Mouse (Mus musculus) forebrain, embryonic 11.5 days (tissue): ENCODE results near the gene Htra2. TPM values are rescaled to one million over a fixed set of nuclear protein-coding genes. Genes with fewer than 3 reads are reported as not detected.

ENCODE experiments used
- ATAC-seq: fragments of 200-750 bp; cut with Nextera tagmentation; replicated peaks from 2 replicates; pipeline ENCODE4 v1.8.0; 2017; ENCODE audit warnings: moderate TSS enrichment; ENCODE audit not compliant: low FRiP score
- DNase-seq: peaks from one replicate; pipeline ENCODE4 v3.0.0-alpha.2; 2017; ENCODE audit warnings: low spot score
- H3K27ac ChIP-seq: fragments of 300-500 bp; sonication (generic); 2 replicates; pipeline ENCODE4 v1.5.1; 2014; ENCODE audit warnings: low read depth, low read length
- H3K27me3 ChIP-seq: fragments of 300-500 bp; sonication (generic); 2 replicates; pipeline ENCODE4 v1.6.1; 2014; ENCODE audit warnings: mild to moderate bottlenecking, low read length, mixed read lengths; ENCODE audit not compliant: control insufficient read depth, insufficient read depth
- H3K36me3 ChIP-seq: fragments of 300-500 bp; sonication (generic); 2 replicates; pipeline ENCODE4 v1.6.1; 2014; ENCODE audit warnings: mild to moderate bottlenecking, low read length, moderate library complexity, mixed read lengths; ENCODE audit not compliant: control insufficient read depth, insufficient read depth
- H3K4me1 ChIP-seq: fragments of 300-500 bp; sonication (generic); replicated peaks from 2 replicates; pipeline ENCODE4 v1.6.1; 2014; ENCODE audit warnings: low read length, mixed read lengths; ENCODE audit not compliant: control insufficient read depth, insufficient read depth
- H3K4me2 ChIP-seq: fragments of 300-500 bp; sonication (generic); 2 replicates; pipeline ENCODE4 v1.6.1; 2014; ENCODE audit warnings: low read depth, mild to moderate bottlenecking, low read length, moderate library complexity, mixed read lengths; ENCODE audit not compliant: severe bottlenecking
- H3K4me3 ChIP-seq: fragments of 300-500 bp; sonication (generic); 2 replicates; pipeline ENCODE4 v1.5.1; 2014; ENCODE audit warnings: low read depth, low read length
- H3K9ac ChIP-seq: fragments of 300-500 bp; sonication (generic); 2 replicates; pipeline ENCODE4 v1.6.1; 2014; ENCODE audit warnings: low read length
- H3K9me3 ChIP-seq: fragments of 300-500 bp; sonication (generic); 2 replicates; pipeline ENCODE4 v1.6.1; 2016; ENCODE audit warnings: low read length, mixed read lengths; ENCODE audit not compliant: control insufficient read depth
- WGBS: fragments of 180-500 bp; shearing (Covaris S2); extraction: QIAGEN DNeasy Blood & Tissue Kit; methylation state at CpG from one replicate; pipeline ENCODE4 v1.1.7; 2014; 5-methylcytosine and 5-hydroxymethylcytosine counted together
- polyA plus RNA-seq: library from polyadenylated mRNA; unstranded; fragments of >200 nt; fragmentation: Nextera tagmentation; extraction: Ambion mirVana; gene quantifications from 2 replicates; pipeline ENCODE4 v1.2.1, GENCODE M21; 2014

Htra2 gene
- polyA plus RNA-seq, 1 experiment from 2014 or later, result 30.1 TPM

DNA sequence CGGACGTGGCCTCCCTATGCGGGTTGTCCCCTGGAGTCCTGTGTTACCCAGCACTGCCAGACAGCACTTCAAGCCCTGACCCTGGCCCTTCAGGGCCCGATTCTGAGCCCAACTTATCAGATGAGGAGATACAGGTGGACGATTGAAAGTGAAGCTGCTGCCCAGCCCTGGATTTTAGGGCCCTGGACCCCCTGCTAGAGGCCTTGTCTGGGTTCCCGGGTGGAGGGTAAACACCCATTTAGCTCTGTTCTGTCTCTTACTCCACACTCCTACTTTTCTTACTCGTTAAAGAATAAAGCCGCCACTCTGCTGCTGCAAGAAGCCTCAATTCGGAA, 32.8 kb upstream of the Htra2 start:
- 3% methylated on average over 9 of the region's 9 CpGs for WGBS
- H3K9me3 ChIP-seq, result no peaks in the 10 kb centered on the region
- DNase-seq, result no peak
- H3K27ac ChIP-seq, result no peak overlapping the region
- no peak for ATAC-seq
- H3K27me3 ChIP-seq, result peaks cover 61% of the 10 kb centered on the region
- H3K9ac ChIP-seq, result no peak overlapping the region
- no peaks in the 10 kb centered on the region for H3K36me3 ChIP-seq
- 0 out of 2 replicates have a peak overlapping the region, but pooled peaks have one; percentile 24 for H3K4me2 ChIP-seq
- 0 out of 2 replicates have a peak overlapping the region, but pooled peaks have one; percentile 7 for H3K4me3 ChIP-seq
- no peaks in the 10 kb centered on the region for H3K4me1 ChIP-seq

DNA sequence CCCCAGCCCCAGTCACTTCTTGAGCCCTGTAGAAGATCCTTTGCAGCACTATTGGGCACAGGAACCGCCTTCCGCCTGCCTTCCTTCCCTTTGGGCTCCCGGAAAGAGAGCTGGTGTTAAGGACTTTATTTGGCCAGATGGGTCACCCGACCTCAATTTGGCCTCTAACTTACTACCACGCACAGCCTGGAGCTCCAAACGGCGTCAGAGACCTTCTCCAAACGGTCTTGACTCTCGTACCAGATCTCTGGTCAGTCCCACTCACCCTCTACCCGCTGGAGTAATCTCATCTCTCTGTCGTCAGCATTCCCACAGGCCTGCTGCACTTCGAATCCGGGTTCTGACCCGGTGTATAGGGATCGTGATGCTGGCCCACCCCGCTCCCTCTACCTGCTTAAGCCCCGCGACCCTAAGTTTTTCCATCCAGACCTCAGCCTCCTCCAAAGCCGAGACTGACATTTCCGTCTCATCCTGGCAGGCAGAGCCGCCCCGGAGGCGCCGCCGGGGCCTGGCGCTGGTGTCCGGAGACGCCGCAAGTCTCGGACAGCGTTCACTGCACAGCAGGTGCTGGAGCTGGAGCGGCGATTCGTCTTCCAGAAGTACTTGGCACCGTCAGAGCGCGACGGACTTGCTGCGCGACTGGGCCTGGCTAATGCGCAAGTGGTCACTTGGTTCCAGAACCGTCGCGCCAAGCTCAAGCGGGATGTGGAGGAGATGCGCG, 32.3 kb upstream of the Htra2 start:
- WGBS, result 1% methylated on average over 47 of the region's 47 CpGs
- Histone ChIP-seq H3K27ac (no peak overlapping the region), H3K4me1 (no peaks in the 10 kb centered on the region), H3K9me3 (no peaks in the 10 kb centered on the region), H3K9ac (no peak overlapping the region), H3K27me3 (peaks cover 65% of the 10 kb centered on the region), H3K36me3 (no peaks in the 10 kb centered on the region), H3K4me3 (0 out of 2 replicates have a peak overlapping the region, but pooled peaks have one; percentile 7), H3K4me2 (0 out of 2 replicates have a peak overlapping the region, but pooled peaks have one; percentile 24)
- ATAC-seq (no peak), DNase-seq (no peak)

- H3K9me3 ChIP-seq, result no peaks in the 10 kb centered on the region
- no peak within 1 kb of the TSS for H3K9ac ChIP-seq
- H3K4me1 ChIP-seq, result no peaks in the 10 kb centered on the region
- peak within 1 kb of the TSS; percentile 0; the same call in 1 of the 2 replicates for H3K4me3 ChIP-seq
- WGBS, result 2% methylated on average over 42 of the region's 42 CpGs
- ATAC-seq (no peak), DNase-seq (no peak)
- H3K36me3 ChIP-seq, result peaks cover 3% of the 10 kb centered on the region; the same call in 1 of the 2 replicates
- H3K27ac ChIP-seq, result no peak within 1 kb of the TSS
- H3K4me2 ChIP-seq, result no peak within 1 kb of the TSS
- peaks cover 65% of the 10 kb centered on the region for H3K27me3 ChIP-seq
Observed at GRCm38 (mm10) chr6:83086121-83087035, 31.3 kb upstream of the Htra2 start, which contains the start of gene Lbx2. Lbx2 (plus strand) TSS chr6:83086367.

GRCm38 (mm10) chr6:83084477-83084876, 29.4 kb upstream of the Htra2 start:
- Histone ChIP-seq H3K9me3 (no peaks in the 10 kb centered on the region), H3K4me3 (no peak overlapping the region), H3K27ac (no peak overlapping the region), H3K36me3 (peaks cover 3% of the 10 kb centered on the region; the same call in 1 of the 2 replicates), H3K27me3 (peaks cover 62% of the 10 kb centered on the region), H3K9ac (no peak overlapping the region), H3K4me1 (no peaks in the 10 kb centered on the region; the same call in 1 of the 2 replicates), H3K4me2 (no peak overlapping the region)
- 7% methylated on average over 6 of the region's 6 CpGs for WGBS
- no peak for ATAC-seq
- no peak for DNase-seq

DNA sequence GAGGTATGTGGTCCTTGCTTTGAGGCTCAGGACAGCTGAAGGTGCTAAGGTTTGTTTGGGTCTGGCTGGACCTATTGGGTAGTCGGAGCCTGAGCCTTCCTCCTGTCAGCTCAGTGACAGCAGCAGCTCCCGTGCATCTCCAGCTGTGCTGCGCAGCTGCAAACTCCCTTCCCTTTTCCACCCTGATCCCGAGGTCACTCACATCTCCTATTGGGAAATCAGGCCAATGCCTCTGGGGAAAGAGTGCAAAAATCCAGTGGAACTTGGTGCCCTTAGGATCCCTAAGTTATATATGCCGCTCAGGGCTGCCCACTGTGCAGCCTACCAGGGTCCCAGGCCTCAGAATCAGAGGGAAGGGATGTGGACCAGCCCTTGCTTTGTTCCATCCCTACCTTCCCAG, 28.4 kb upstream of the Htra2 start:
- DNase-seq (no peak), ATAC-seq (no peak)
- H3K27ac ChIP-seq, result no peak overlapping the region
- H3K27me3 ChIP-seq, result peaks cover 57% of the 10 kb centered on the region
- H3K9me3 ChIP-seq, result no peaks in the 10 kb centered on the region
- peaks cover 3% of the 10 kb centered on the region; the same call in 1 of the 2 replicates for H3K36me3 ChIP-seq
- H3K4me2 ChIP-seq, result no peak overlapping the region
- peaks cover 5% of the 10 kb centered on the region; the same call in 1 of the 2 replicates for H3K4me1 ChIP-seq
- no peak overlapping the region for H3K4me3 ChIP-seq
- H3K9ac ChIP-seq, result no peak overlapping the region
- WGBS, result 6% methylated on average over 5 of the region's 5 CpGs

DNA sequence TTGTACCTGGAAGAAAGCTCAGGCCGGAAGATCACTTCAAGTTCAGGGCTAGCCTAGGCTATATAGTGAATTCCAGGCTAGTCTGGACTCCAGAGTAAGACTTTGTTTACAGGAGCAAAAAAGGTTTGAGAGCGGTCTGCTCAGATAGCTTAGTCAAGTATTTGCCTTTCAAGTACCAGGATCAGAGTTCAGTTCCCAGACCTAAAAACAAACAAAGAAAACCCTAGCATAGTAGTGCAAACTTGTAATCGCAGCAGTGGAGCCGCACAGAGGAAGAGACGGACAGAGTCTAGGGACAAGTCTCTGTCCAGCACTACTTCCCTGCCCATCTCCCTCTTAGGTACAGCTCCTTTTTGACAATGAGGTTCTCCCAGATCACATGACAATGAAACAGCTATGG, 25.1 kb upstream of the Htra2 start:
- peaks cover 34% of the 10 kb centered on the region for H3K27me3 ChIP-seq
- WGBS, result 93% methylated on average over 5 of the region's 5 CpGs

GRCm38 (mm10) chr6:83078324-83078858, 23.3 kb upstream of the Htra2 start:
- ATAC-seq, result peak; percentile 93
- peaks cover 5% of the 10 kb centered on the region; the same call in 1 of the 2 replicates for H3K4me1 ChIP-seq
- peak overlapping the region; percentile 99 for H3K4me2 ChIP-seq
- DNase-seq, result peak; percentile 99
- no peaks in the 10 kb centered on the region for H3K9me3 ChIP-seq
- H3K9ac ChIP-seq, result peak overlapping the region; percentile 78
- peaks cover 29% of the 10 kb centered on the region for H3K27me3 ChIP-seq
- peak overlapping the region; percentile 77 for H3K27ac ChIP-seq
- H3K36me3 ChIP-seq, result peaks cover 3% of the 10 kb centered on the region; the same call in 1 of the 2 replicates
- WGBS, result under 1% methylated on average over 46 of the region's 46 CpGs
- H3K4me3 ChIP-seq, result peak overlapping the region; percentile 71

More for the DNA sequence above, 25.1 kb upstream of the Htra2 start:
- no peak overlapping the region for H3K4me2 ChIP-seq
- peaks cover 3% of the 10 kb centered on the region; the same call in 1 of the 2 replicates for H3K36me3 ChIP-seq
- H3K4me1 ChIP-seq, result peaks cover 5% of the 10 kb centered on the region; the same call in 1 of the 2 replicates
- H3K4me3 ChIP-seq, result no peak overlapping the region
- ATAC-seq, result no peak
- no peak overlapping the region for H3K9ac ChIP-seq
- no peak for DNase-seq
- H3K9me3 ChIP-seq, result no peaks in the 10 kb centered on the region
- H3K27ac ChIP-seq, result no peak overlapping the region
